Mouse (Mus musculus) adrenal gland, adult 18-20 months (tissue): ENCODE results near the gene Prdm1. TPM values are rescaled to one million over a fixed set of nuclear protein-coding genes. Genes with fewer than 3 reads are reported as not detected.

Experiments
- DNase-seq, 2 experiments: peaks; one replicate each; pipeline ENCODE4 v3.0.0; 2021 to 2022; ENCODE audit warnings: low spot score in 2 of 2
- total RNA-seq, 2 experiments: library from RNA; stranded (reverse); gene quantifications; 1 replicate in 1 of 2; 2 replicates in 1 of 2; pipeline ENCODE4 v1.2.3; 2021

Prdm1 gene
- total RNA-seq, 2 experiments from 2014 or later = 2.1 to 2.2 TPM

DNA sequence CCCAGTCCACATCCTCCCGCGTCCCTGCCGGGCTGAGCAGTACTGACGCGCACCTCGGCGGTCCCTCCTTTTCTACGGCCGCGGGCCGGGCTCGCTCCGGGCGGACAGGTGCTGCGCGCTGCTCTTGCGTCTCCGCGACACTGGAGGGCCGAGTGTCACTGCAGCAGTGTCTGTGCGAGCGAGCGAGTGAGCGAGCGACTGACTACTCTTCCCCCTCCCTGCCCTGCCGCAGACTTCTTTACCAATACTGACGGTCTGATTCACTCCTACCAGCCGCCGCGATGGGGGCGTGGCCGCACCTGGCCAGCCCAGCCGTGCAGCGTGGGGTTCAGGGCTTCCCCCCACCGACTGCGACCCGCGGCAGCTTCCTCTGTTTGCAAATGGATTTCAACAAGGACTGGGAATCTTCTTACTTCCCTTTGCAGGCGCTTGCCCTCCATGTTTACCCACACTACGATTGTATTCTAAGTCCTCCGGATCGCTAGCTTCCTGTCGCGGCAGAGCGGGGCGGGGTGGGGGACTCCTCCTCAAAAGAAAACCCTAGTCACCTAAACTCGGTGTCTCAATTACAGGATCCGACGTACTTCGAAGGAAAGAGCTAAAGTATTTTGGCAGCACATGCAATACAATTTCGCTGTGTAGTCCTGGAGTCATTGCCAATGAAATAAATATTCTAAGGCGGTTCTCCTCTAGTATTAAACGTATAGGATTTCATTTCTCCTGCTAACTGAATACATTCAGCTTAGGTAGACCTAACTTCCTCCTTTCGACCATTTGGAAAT is 69.6 kb downstream of the Prdm1 start:
- peak; percentile 63 to 68 for DNase-seq

DNA sequence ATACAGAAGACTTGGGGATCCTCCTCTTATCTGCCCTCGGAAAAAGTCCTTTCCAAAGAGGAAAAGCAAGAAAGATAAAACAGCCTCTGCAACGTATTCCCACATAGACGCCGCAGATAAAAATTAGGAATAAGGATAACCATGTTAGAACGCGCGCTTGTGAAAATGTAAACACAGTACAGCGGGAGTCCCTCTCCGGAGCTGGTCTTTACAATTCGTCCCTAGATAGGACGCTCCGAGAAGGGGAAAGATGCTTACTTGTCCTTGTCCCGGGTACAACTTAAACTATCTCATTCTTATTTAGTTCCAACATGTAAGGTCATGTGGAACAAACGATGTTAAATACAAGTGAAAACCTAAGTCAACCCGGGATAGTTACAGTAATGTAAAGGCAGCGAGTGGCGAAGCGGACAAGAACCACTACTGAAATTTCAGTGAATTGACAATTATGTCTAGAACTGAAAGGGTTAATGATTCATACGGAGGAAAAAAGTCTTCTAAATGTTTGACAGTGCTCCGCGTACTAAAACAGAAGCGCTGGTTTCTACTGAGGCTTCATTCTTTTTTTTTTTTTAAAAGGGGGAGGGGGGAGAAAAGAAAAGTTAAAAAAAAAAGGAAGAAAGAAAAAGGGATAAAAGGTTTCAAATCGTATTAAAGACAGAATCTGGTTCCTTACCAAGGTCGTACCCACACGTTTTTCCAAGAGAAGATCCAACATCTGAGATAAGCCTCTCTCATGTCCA is 70.3 kb downstream of the Prdm1 start:
- no peak for DNase-seq

DNA sequence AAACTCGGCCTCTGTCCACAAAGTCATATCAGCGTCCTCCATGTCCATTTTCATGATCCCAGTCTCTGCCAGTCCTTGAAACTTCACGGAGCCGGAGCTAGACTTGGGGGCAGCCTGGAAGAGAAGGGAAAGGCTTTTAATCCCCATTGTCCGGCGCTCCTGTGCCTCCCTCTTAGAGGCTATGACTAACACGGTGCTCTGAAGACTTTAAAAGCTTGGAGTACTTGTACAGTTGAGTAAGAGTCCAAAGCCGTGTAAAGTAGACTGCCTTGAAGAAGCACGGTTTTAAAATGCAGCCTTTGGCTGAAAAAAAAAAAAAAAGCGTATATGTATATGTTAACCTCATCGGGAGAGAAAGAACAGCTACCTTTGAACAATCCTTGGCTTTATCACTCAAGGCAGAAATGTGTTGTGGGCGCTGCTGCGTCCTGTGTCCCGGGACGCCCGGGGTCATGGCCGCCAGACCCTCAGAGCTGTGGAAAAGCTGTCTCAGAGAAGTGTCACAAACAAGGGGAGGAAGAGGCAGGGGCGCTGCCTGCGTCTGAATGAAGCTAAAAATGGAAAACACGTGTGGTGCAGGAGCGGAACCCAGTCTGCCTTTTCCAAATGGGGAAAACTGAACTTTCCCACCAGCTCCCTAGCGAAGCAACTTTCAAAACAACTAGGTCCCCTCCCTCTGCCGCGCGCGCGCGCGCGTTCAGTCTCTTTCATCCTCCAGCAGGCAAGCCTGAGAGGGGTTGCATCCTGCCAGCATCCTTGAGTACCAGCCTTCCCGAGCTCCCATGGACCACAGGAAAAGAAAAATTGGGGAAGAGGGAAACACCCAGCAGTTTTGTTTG is 71.3 kb downstream of the Prdm1 start:
- peak in 1 of 2 experiments; percentile 43 for DNase-seq

DNA sequence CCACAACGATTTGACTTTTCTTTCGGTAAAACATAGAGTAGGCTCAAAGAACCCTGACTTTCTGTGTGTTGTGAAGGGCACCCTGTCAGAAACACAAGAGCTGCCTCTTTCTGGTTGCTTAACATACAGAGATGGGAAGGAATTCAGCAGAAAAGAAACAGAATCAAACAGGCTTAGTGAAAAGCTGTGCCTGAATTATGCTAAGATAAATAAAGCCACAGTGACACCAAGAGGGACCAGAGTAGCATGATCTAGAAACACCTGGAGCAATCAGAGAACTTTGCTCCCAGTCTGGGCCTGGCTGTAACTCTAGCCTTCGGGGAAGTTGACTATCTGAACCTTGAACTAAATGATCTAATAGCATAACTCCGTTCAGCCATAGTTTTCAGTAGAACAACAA is 73.5 kb downstream of the Prdm1 start:
- DNase-seq = no peak

DNA sequence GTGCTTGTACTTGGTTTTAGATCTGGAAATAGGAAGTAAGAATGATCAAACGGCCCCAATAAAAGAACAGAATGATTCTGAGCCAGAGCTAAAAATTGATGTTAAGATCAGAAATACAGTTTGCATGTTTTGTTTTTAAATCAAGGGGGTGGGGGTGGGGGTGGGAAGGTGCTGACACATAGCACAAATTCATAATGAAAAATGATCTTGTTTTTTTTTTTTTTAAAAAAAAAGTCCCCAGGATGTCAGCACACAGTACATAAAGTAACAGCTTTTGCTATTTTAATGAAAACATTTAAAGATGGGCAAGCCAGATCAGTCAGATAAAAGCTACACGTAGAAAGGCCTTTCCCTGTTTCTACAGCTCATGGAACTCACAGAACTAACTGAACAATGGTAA is 74.2 kb downstream of the Prdm1 start:
- DNase-seq = no peak

DNA sequence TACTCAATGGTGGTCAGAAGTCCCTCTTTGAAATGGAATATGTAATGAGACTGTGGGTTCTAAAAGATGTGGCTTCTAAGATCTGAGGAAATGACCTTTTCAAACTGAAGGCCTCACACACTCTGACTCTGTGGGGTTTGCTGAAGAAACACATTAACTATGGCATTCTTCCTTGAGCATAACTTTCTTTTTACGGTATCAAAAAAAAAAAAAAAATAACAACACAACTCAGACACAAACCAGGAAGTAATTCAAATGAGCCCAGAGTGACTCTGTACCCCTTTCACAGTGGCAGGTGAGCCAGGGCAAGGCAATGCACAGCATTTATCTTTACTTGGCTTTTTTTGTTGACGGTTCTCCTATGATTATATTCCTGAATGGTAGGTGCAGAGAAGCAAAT is 77.5 kb downstream of the Prdm1 start:
- no peak for DNase-seq

DNA sequence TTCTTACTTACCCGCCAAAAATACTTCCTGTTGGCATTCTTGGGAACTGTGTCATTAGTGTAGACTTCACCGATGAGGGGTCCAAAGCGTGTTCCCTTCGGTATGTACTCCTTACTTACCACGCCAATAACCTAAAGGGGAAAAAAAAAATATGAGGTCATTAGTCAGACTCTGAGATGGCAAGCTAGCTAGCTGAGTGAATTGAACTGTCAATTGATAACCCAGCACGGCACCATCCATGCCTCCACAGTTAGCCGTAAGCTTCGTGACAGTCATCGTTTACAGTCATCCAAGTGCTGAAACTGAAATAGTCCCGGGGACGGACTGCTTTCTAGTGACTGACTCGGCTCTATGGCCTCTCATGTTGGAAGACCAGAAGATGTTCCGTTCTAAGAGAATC is 78.2 kb downstream of the Prdm1 start:
- no peak for DNase-seq

- no peak for DNase-seq
Observed at GRCm38 (mm10) chr10:44449666-44450065, 78.6 kb downstream of the Prdm1 start.

GRCm38 (mm10) chr10:44448165-44448564 is 80.1 kb downstream of the Prdm1 start:
- DNase-seq = no peak

GRCm38 (mm10) chr10:44447406-44448139 is 80.7 kb downstream of the Prdm1 start:
- no peak for DNase-seq

DNA sequence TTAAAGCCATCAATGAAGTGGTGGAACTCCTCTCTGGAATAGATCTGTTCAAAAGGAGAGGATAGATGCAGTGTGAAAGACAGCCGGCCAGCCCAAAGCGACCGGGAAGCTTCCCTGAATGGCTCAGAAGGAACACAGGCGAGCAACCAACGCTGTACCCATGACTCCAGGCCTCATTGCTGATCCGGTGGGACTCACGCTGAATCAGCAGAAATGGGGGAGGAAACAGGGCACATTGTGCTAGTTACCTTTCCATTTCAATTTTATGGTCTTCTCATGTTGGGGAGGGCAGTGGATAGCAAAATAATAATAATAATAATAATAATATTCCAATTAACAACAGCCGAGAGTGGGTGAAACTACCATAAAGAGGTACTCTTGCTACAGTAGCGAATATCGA is 81.3 kb downstream of the Prdm1 start:
- DNase-seq = no peak

DNA sequence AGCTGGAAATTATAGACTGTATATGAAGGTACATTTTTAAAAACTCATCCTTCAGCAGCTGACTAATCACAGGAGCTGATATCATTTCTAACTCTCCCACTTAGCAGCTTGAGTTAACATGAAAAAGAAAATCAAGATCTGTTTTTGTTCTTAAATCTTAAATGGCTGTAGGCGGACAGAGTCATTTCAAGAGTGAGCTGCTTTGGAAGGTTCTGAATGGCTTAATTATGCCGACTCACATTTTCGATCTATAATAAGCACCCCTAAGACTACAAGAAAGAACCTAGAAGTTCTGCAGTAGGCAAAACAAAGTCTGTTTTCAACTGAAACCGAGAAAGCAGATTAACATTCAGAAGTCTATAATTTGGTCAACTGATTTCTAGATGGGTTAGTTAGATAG is 83.9 kb downstream of the Prdm1 start:
- no peak for DNase-seq

GRCm38 (mm10) chr10:44443696-44444095 is 84.6 kb downstream of the Prdm1 start:
- DNase-seq = no peak

DNA sequence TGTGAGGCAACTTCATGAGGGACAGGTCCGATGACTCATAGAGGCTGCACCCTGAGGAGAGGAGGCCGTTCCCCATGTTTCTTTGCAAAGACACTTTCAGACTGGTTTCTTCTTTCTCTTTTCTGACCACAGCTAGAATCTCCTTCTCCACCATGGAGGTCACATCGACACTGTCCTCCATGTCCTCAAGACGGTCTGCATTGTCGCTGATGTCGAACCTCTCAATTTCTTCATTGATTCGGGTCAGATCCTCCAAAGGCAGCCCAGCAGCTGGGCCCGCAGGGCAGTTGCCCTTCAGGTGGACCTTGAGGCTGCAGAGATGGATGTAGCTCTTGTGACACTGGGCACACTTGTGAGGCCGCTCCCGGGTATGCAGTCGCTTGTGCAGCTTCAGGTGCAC is 88.6 kb downstream of the Prdm1 start:
- no peak for DNase-seq

GRCm38 (mm10) chr10:44437614-44438013 is 90.7 kb downstream of the Prdm1 start:
- no peak for DNase-seq

DNA sequence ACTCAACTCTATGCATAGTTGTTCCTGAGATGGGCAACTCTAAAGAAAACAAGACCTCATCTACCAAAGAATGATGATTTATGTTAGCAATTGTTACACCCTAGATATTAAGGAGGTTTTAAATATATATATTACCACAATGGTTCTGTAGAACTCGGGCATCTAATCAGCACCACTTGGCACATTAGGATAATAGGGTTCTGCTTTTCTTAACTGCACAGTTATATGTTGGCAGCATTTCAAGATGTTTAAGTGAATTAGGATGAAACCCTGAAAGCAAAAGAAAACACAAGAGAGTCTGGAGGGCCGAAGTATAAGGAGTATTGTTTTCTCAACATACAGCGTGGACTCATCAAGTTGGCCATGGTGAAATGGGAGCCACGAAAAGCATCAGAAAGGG is 92.3 kb downstream of the Prdm1 start:
- DNase-seq = no peak

DNA sequence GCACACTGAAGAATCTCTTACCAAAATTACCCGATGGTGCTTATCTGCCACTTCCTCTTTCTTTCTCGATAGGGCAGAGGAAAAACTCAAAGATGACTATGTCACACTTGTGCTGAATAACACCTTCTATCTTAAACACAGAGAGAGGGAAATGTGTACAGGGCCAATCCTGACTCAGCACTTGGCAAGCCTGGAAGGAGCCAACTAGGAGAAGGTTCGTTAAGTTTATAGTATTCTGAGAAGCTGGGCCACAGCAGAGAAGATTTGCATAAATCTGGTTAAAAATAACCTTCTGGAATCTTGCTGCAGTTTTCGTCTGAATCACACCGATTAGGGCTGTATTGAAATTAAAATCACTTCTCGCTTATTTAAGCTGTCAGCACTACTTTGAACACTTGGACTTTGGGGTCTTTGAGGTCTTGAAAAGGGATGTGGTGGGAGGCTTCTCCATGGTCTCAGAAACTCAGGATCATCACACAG is 93.6 kb downstream of the Prdm1 start:
- DNase-seq = no peak

DNA sequence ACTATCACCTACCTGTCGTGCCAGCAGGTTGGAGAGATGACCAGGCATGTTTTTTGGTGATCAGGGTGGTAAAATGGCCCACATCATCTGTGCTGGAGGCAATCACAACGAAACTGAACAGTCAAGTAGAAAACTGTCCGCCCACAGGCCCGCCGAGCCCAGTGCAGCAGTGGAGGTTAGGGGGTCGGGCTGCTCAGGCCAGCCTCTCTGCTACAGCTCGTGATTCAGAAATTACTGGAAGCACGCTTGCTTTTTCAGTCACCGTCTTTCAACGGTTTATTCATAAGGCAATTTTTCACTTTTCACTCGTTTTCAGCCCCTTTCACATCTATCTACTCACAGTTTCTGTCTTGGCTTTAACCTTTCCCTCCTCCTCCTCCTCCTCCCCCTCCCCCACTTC is 96.1 kb downstream of the Prdm1 start:
- DNase-seq = no peak

DNA sequence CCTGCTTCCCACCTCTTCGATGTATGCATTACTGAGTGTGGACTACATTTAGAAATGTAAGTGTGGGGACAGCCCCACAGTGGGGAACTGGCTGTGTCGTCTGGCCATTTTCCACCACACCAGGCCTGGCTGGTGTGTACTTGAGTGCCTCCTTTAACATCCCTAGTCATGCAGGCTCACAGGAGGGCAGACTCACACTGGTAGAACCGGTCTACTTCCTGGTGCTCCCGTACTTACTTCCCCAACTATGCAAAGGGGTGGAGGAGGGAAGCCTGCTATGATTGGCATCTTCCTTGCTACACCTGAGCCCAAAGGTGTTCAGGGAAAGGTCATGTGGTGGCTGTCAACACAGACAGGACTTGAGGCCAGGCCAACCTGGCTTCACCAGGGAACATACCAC is 96.6 kb downstream of the Prdm1 start:
- DNase-seq = no peak

GRCm38 (mm10) chr10:44429177-44429888 is 99.0 kb downstream of the Prdm1 start:
- DNase-seq = no peak
